Mouse (Mus musculus) embryonic facial prominence, embryonic 12.5 days (tissue): ENCODE measurements around the gene Xpr1. TPM values are rescaled to one million over a fixed set of nuclear protein-coding genes. Genes with fewer than 3 reads are reported as not detected.

ENCODE experiments used
- ATAC-seq: fragments of 200-750 bp; cut with Nextera tagmentation; 2 replicates; pipeline ENCODE4 v1.8.0; 2017; ENCODE audit not compliant: insufficient number of reproducible peaks, insufficient read depth, low FRiP score, low TSS enrichment
- H3K27ac ChIP-seq: fragments of 300-500 bp; sonication (generic); 2 replicates; pipeline ENCODE4 v1.5.1; 2016; ENCODE audit warnings: mild to moderate bottlenecking
- H3K27me3 ChIP-seq: fragments of 300-500 bp; sonication (generic); 2 replicates; pipeline ENCODE4 v1.6.1; 2016; ENCODE audit warnings: mild to moderate bottlenecking, moderate library complexity
- H3K36me3 ChIP-seq: fragments of 300-500 bp; sonication (generic); 2 replicates; pipeline ENCODE4 v1.6.1; 2016; ENCODE audit warnings: mild to moderate bottlenecking
- H3K4me1 ChIP-seq: fragments of 300-500 bp; sonication (generic); 2 replicates; pipeline ENCODE4 v1.6.1; 2016
- H3K4me2 ChIP-seq: fragments of 300-500 bp; sonication (generic); replicated peaks from 2 replicates; pipeline ENCODE4 v1.6.1; 2016; ENCODE audit warnings: mild to moderate bottlenecking, moderate library complexity
- H3K4me3 ChIP-seq: fragments of 300-500 bp; sonication (generic); 2 replicates; pipeline ENCODE4 v1.5.1; 2016; ENCODE audit warnings: mild to moderate bottlenecking
- H3K9ac ChIP-seq: fragments of 300-500 bp; sonication (generic); 2 replicates; pipeline ENCODE4 v1.6.1; 2016; ENCODE audit warnings: mild to moderate bottlenecking, moderate library complexity
- H3K9me3 ChIP-seq: fragments of 300-500 bp; sonication (generic); 2 replicates; pipeline ENCODE4 v1.6.1; 2016; ENCODE audit warnings: mild to moderate bottlenecking, moderate library complexity
- WGBS: fragments of 180-500 bp; shearing (Covaris S2); methylation state at CpG from one replicate; pipeline ENCODE4 v1.1.7; 2016; 5-methylcytosine and 5-hydroxymethylcytosine counted together
- polyA plus RNA-seq: library from polyadenylated mRNA; unstranded; fragments of >200 nt; fragmentation: Nextera tagmentation; extraction: Ambion mirVana; gene quantifications from 2 replicates; pipeline ENCODE4 v1.2.1, GENCODE M21; 2016

Gene Xpr1
- polyA plus RNA-seq, 1 experiment from 2014 or later: 10.3 TPM

DNA sequence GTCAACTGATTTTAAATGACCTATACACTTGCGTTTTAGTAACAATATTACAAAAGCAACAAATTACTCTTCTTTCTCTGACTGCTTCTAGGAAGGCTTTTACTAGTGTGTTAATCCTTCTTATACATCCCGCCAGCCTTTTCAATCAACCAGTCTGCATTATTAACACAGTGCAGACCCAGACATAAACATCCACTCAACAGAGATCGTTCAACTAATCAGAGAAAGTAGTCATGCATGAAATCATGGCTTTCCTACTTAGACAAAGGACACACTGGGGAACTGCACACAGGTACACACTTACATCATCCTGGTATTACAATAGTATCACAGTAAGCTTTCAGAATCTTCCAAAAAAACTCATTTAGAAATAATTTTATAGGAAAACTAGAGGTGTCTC lies 105.5 kb downstream of the Xpr1 start:
- ATAC-seq: no peak
- H3K9me3 ChIP-seq: no peaks in the 10 kb centered on the region

GRCm38 (mm10) chr1:155306879-155307278 lies 110.3 kb downstream of the Xpr1 start:
- Histone ChIP-seq H3K27me3 (no peaks in the 10 kb centered on the region), H3K36me3 (no peaks in the 10 kb centered on the region), H3K9ac (no peak overlapping the region), H3K4me2 (no peak overlapping the region), H3K9me3 (no peaks in the 10 kb centered on the region), H3K4me1 (no peaks in the 10 kb centered on the region), H3K27ac (no peak overlapping the region), H3K4me3 (no peak overlapping the region)
- ATAC-seq: no peak
- 47% methylated on average over 3 of the region's 3 CpGs for WGBS

More for the DNA sequence above, 105.5 kb downstream of the Xpr1 start:
- no peak overlapping the region for H3K4me3 ChIP-seq
- no peaks in the 10 kb centered on the region for H3K36me3 ChIP-seq
- H3K4me2 ChIP-seq: no peak overlapping the region
- H3K9ac ChIP-seq: no peak overlapping the region
- no peaks in the 10 kb centered on the region for H3K27me3 ChIP-seq
- 69% methylated on average over 3 of the region's 3 CpGs for WGBS
- H3K4me1 ChIP-seq: no peaks in the 10 kb centered on the region
- no peak overlapping the region for H3K27ac ChIP-seq

DNA sequence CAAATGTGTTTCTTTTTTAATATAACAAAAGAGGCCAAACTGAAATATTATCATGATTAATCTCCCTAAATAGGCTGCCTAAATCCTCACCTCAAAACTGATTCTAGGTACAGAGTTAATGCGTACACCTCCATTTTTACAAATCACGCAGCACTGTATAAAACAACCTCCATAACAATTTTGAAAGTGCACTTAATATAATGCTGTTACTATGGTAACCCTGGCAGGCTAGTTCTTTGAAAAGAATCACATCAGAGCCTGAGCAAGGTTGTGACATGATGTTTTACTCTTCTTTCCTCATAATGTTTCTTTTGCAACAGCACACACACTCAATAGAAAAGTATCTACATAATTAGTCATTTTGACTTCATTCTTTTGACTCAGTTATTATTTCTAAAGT lies 113.8 kb downstream of the Xpr1 start:
- Histone ChIP-seq H3K4me3 (no peak overlapping the region), H3K9ac (no peak overlapping the region), H3K9me3 (no peaks in the 10 kb centered on the region), H3K27ac (no peak overlapping the region), H3K27me3 (no peaks in the 10 kb centered on the region), H3K4me1 (no peaks in the 10 kb centered on the region), H3K4me2 (no peak overlapping the region), H3K36me3 (no peaks in the 10 kb centered on the region)
- 83% methylated on average over 2 of the region's 2 CpGs for WGBS
- no peak for ATAC-seq

DNA sequence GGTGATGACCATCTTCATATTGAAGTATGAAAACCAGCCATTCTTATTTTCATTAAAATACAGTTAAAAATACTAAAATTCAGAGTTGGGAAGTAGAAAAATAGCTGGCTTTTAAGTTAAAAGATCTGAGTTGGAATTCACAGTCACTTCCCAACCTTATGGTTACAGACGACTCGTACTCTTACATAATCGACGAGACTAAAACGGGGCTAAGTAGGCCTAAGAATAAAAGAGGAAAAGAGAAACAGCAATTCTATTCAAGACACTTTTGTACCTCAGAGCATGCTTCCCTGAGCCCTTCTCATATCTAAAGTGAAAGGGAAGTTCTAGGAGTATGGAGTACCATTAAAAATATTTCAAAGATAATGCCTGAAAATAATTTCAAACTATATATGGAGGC lies 119.6 kb downstream of the Xpr1 start:
- no peak for ATAC-seq
- Histone ChIP-seq H3K4me1 (no peaks in the 10 kb centered on the region), H3K27me3 (no peaks in the 10 kb centered on the region), H3K9ac (no peak overlapping the region), H3K4me3 (no peak overlapping the region), H3K4me2 (no peak overlapping the region), H3K9me3 (no peaks in the 10 kb centered on the region), H3K27ac (no peak overlapping the region), H3K36me3 (no peaks in the 10 kb centered on the region)
- WGBS: 93% methylated on average over 5 of the region's 5 CpGs

DNA sequence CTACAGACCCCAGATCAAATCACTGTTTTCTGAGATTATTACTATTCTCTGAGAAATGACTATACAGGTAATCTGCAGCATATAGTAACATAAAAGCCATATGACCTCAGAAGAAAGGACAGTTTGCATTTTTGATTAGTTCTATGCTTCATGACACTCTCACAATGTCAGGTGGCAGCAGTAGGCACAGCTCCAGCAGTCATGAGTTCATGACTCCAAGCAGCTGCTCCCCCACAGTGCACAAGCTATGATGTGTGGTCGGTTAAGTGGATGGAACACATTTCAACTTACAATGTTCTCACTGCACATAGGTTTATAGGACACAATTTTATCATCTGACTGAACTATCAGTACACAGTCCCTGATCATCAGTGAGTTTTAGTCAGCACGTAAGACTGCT lies 120.0 kb downstream of the Xpr1 start:
- no peaks in the 10 kb centered on the region for H3K36me3 ChIP-seq
- ATAC-seq: no peak

DNA sequence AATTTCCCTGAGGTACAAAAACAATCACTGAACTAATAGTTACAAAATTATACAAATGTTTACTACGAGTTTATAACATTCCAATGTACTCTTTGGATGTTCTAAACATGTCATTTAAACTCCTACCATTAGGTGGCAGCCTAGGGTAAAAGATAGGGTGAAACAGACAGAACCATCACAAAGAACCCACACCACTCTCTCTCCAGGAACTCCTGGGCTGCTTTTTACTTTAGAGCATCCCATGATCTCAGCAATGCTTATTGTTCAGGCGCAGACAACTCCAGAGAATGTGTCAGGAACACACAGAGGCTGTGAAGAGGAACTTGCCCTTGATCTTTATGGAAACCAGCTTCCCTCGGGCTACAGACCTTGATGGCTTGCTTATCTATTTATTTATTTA lies 123.8 kb downstream of the Xpr1 start:
- peak; percentile 41; the same call in 1 of the 2 replicates for ATAC-seq
- no peaks in the 10 kb centered on the region for H3K27me3 ChIP-seq
- no peaks in the 10 kb centered on the region for H3K4me1 ChIP-seq
- 0 out of 2 replicates have a peak, but pooled peaks cover 5% of the 10 kb centered on the region for H3K36me3 ChIP-seq
- no peak overlapping the region for H3K9ac ChIP-seq
- H3K9me3 ChIP-seq: no peaks in the 10 kb centered on the region
- 18% methylated on average over 3 of the region's 3 CpGs for WGBS
- no peak overlapping the region for H3K4me3 ChIP-seq
- H3K4me2 ChIP-seq: no peak overlapping the region
- no peak overlapping the region for H3K27ac ChIP-seq

More for the DNA sequence above, 120.0 kb downstream of the Xpr1 start:
- Histone ChIP-seq H3K27me3 (no peaks in the 10 kb centered on the region), H3K27ac (no peak overlapping the region), H3K4me1 (no peaks in the 10 kb centered on the region), H3K4me3 (no peak overlapping the region), H3K9ac (no peak overlapping the region), H3K9me3 (no peaks in the 10 kb centered on the region), H3K4me2 (no peak overlapping the region)
- 90% methylated on average over 2 of the region's 2 CpGs for WGBS

- no peak for ATAC-seq
- H3K4me3 ChIP-seq: no peak overlapping the region
- 0 out of 2 replicates have a peak, but pooled peaks cover 17% of the 10 kb centered on the region for H3K36me3 ChIP-seq
- H3K27ac ChIP-seq: no peak overlapping the region
- no peak overlapping the region for H3K9ac ChIP-seq
- no peaks in the 10 kb centered on the region for H3K4me1 ChIP-seq
- WGBS: 92% methylated on average over 1 of the region's 1 CpGs
- H3K4me2 ChIP-seq: no peak overlapping the region
- no peaks in the 10 kb centered on the region for H3K27me3 ChIP-seq
- no peaks in the 10 kb centered on the region for H3K9me3 ChIP-seq
These were observed 127.8 kb downstream of the Xpr1 start for GRCm38 (mm10) chr1:155289411-155289810.

DNA sequence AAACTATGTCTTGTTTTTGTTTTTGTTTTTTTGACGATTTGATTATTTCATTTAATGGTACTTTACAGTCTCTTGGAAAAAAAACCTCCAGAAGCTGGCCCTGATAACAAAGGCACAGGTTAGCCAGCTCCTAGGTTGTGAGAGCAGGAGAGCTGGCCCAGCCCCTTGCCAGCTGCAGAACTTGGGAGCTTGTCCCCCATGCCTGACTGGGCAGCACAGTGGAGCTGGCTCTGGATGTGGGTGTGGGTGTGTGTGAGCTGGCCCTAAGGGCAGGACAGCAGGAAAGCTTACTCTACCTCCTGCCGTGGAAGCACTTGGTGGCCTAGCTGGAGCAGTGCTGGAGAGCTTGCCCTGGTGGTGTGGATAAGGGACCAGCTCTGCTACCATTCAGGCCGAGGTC lies 129.2 kb downstream of the Xpr1 start:
- Histone ChIP-seq H3K4me3 (no peak overlapping the region), H3K4me1 (no peaks in the 10 kb centered on the region), H3K27ac (no peak overlapping the region), H3K4me2 (no peak overlapping the region), H3K9ac (no peak overlapping the region), H3K36me3 (peaks cover 19% of the 10 kb centered on the region; the same call in 1 of the 2 replicates), H3K27me3 (no peaks in the 10 kb centered on the region), H3K9me3 (no peaks in the 10 kb centered on the region)
- no peak for ATAC-seq
- WGBS: 77% methylated on average over 3 of the region's 3 CpGs

- peaks cover 16% of the 10 kb centered on the region; the same call in 1 of the 2 replicates for H3K36me3 ChIP-seq
- no peak overlapping the region for H3K4me3 ChIP-seq
- H3K9ac ChIP-seq: no peak overlapping the region
- H3K4me1 ChIP-seq: peaks cover 10% of the 10 kb centered on the region; the same call in 1 of the 2 replicates
- no peak overlapping the region for H3K4me2 ChIP-seq
- no peaks in the 10 kb centered on the region for H3K9me3 ChIP-seq
- no peaks in the 10 kb centered on the region for H3K27me3 ChIP-seq
- H3K27ac ChIP-seq: no peak overlapping the region
- 90% methylated on average over 7 of the region's 7 CpGs for WGBS
- no peak for ATAC-seq
These were observed 133.4 kb downstream of the Xpr1 start for GRCm38 (mm10) chr1:155283808-155284207.

DNA sequence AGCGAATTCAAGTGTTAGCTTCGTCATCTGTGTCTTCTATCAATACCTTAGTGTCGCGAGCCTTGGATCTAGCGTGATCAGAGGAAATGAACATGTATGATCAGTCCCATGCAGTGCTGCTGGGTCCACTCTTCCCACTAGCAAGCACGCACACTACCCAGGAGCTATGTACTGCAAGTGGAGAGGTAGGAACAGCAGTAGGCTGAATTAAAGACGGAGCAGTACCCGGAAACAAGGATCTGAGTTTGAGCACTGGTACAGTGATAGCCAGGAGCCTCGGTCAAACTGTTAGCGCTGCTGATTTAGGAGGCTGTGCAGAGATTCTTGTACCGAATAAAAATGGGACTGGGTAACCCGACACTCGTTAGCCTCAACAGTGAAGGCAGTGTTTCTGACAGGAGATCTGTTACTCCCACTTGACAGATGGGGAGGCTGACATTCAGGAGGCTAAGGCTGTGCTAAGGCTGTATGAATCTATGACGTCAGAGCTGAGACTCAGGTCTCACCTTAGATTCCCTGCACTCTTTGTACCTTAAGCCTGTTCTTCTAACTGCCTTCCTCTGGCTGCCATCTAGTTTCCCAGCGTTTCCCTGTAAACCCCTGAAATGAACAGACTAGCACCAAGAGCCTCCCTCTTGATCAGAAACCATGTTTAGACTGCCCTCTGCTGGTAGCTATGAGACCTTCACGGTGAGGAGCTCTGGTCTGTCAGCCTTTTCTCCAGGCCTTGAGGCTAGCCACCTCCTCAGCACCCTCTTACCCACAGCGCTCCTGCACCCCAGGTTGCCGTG lies 136.0 kb downstream of the Xpr1 start:
- Histone ChIP-seq H3K9me3 (no peaks in the 10 kb centered on the region), H3K9ac (no peak overlapping the region), H3K4me1 (peaks cover 10% of the 10 kb centered on the region; the same call in 1 of the 2 replicates), H3K27ac (no peak overlapping the region), H3K4me2 (no peak overlapping the region), H3K36me3 (peaks cover 3% of the 10 kb centered on the region; the same call in 1 of the 2 replicates), H3K27me3 (no peaks in the 10 kb centered on the region), H3K4me3 (no peak overlapping the region)
- 50% methylated on average over 18 of the region's 18 CpGs for WGBS
- ATAC-seq: peak; percentile 43

DNA sequence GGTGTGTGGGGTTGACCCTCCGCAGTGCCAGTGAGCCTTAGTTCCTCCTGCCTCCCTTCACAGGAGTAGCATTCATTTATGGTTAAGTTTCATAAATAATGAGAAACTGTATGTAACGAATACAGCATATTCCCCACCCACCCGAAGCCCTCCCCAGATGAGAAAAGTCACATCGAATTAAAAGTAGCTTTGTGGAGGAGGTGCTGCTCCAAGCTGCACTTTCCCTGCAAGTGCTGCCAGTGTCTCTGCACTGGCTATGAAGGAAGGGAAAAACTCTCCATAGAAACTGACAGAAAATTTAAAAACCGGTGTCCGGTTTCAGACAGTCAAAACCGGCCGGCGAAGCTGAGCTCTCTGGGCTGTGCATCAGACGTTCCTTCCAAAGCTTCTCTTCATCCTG lies 136.9 kb downstream of the Xpr1 start:
- no peaks in the 10 kb centered on the region for H3K27me3 ChIP-seq
- H3K36me3 ChIP-seq: peaks cover 3% of the 10 kb centered on the region; the same call in 1 of the 2 replicates
- no peaks in the 10 kb centered on the region for H3K9me3 ChIP-seq
- H3K4me2 ChIP-seq: no peak overlapping the region
- 40% methylated on average over 10 of the region's 10 CpGs for WGBS
- no peak overlapping the region for H3K4me3 ChIP-seq
- peaks cover 10% of the 10 kb centered on the region; the same call in 1 of the 2 replicates for H3K4me1 ChIP-seq
- H3K9ac ChIP-seq: no peak overlapping the region
- H3K27ac ChIP-seq: no peak overlapping the region
- ATAC-seq: no peak

- Histone ChIP-seq H3K9ac (no peak overlapping the region), H3K4me2 (no peak overlapping the region), H3K36me3 (no peaks in the 10 kb centered on the region), H3K4me3 (no peak overlapping the region), H3K4me1 (peaks cover 10% of the 10 kb centered on the region; the same call in 1 of the 2 replicates), H3K9me3 (no peaks in the 10 kb centered on the region), H3K27me3 (no peaks in the 10 kb centered on the region), H3K27ac (no peak overlapping the region)
- no peak for ATAC-seq
- WGBS: 74% methylated on average over 13 of the region's 13 CpGs
These were observed 140.7 kb downstream of the Xpr1 start for GRCm38 (mm10) chr1:155276381-155277033.
